Mouse (Mus musculus) hematopoietic stem cell, adult 5-6 weeks (primary cell): ENCODE results near the gene Grasp. TPM values are rescaled to one million over a fixed set of nuclear protein-coding genes. Genes with fewer than 3 reads are reported as not detected.

Experiments
- ATAC-seq, 2 experiments: fragments of 125-278 bp in 1 of 2; replicated peaks in 1 of 2; 2 replicates each; pipeline ENCODE4 v1.8.0; 2016 to 2017; ENCODE audit warnings: inconsistent platforms in 2 of 2, mild to moderate bottlenecking in 2 of 2, moderate number of reproducible peaks in 2 of 2, low read depth in 1 of 2, moderate TSS enrichment in 1 of 2; ENCODE audit not compliant: low FRiP score in 2 of 2, poor library complexity in 2 of 2, severe bottlenecking in 2 of 2, insufficient read depth in 1 of 2, low TSS enrichment in 1 of 2
- total RNA-seq: library from RNA; stranded (forward); fragments of 172-1452, 232-1000 nt; gene quantifications from 2 replicates; pipeline ENCODE4 v1.2.3, GENCODE M21; 2017

Grasp gene
- total RNA-seq, 1 experiment from 2014 or later, result 6.6 TPM

DNA sequence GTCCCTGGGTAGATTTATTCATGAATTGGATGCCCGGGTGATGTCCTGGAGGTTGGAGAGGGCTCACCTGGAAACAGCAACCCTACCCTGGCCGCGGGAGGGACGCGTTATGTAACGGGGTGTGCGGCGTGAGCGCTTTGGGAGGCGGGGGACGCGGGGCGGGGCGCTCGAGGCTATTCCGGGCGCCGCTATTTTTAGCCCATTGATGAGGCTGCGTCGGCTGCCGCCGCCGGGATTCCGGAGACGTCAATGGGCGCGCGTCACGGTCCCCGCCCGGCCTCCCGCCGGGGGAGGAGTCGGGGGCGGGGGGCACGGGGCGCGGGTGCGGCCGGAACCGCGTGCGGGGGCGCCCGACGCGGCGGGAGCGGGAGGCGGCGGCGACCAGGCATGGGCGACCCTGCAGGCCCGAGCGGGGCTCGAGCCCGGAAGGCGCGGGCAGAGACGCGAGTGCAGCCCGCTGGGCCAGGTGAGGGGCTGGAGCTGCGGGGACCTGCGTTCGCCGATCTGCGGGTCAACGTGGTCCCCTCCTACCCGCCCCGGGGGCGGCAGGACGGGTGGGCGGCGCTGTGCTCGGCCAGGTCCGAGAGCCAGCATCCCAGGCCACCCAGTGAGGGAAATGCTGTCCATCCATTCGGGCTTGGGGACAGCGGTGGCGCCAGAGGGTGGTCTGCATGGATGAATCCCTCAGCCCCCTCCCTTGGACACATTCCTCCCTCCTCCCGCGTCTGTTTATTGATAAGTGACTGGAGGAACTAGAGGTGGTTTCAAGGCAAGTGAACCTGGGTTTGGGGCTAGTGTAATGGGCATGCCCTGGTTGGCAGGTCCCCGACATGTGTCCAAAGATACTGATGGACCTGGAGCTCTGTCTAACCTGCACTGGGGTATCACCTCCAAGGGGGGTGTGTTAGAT lies 30.2 kb downstream of the Grasp start, which contains the start of gene Nr4a1:
TSS of gene Nr4a1 (plus strand) at position 384 of the 910 bp plus-strand sequence.
- ATAC-seq, result peak; percentile 24 to 43; a peak in 2 of 4 replicates

DNA sequence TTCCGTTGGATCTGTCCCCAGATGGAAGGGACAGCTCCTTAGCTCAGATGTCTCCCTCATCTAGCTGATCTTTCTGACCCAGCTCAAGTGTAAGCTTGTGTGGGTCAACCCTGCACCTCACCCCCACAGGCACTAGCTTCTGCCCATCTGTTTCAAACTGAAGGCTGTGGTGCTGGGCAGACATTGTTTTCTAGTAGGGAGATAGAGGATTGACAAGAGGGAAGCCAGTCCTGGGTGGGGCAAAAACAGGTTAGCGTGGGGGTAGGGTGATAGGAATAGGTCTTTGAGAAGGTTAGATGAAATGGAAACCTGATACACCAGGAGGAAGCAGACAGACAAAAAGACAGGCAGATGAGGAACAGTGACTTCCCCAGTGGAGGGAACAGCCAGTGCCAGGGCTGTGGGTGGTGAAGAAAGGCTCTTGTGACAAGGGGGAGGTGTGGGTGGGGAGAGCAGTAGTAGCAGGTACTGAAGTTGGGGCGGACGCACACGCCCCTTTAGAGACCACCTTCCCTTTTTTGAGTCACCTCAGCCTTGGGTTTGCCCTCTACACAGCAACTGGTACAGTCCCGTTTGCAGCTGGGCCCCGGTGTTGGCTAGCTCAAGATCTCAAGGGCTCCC lies 32.0 kb downstream of the Grasp start:
- peak; percentile 8 to 33; a peak in 1 of 4 replicates for ATAC-seq

DNA sequence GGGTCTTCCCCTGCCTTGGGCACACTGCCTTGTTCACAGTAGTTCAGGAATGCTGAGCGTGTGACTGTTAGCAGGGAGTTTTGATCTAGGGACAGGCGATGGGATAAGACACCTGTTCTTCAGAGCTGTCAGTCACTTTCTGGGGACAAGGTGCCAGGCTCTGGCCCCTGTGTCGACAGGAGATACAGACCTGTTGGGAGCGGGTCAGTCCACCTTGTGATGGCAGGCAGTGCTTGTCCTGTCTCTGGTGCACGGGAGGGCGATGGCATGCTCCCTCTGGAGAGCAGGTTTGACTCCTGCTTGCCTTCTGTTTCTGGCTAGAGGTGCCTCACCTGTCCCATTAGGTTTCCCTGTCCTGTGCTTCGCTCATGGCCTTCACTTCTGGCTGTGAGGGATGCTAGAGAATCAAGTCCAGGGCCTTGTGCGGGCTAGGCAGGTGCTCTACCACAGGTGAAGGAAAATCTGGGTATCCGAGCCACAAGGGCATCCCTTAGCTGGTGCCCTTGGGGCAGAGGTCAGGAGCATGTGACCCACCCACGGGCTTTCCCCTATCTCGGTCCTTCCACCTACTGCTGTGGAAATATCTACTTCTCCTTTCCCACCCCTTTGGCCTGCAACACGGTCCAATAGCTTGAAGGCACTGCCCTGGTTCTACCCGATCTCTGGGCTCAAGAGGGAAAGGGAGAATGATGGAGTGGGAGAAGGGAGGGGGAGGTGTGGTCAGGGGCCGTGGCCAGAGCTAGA lies 32.6 kb downstream of the Grasp start:
- ATAC-seq, result peak in 1 of 2 experiments; percentile 12; a peak in 1 of 4 replicates

- ATAC-seq, result peak; percentile 14 to 26; a peak in 3 of 4 replicates
Observed at GRCm38 (mm10) chr15:101258420-101258819, 34.4 kb downstream of the Grasp start.

DNA sequence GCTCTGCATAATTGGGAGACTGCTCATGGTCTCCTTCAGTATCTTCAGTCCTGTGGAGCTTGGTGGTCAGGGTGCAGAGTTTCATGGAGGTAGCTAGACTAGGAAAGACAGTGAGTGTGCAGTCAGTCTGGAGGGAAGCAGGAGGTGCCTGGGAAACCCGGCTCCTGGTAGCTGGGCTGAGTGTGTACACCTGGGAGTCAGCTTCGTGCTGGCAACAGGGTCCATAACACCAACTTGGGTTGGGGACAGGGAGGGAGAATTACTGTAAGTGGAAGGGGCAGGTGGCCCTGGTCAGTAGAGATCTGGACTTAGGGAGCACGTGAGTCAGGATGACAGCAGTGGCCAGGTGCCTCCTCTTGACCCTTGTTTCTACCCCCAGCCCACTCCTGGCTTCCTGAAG lies 35.9 kb downstream of the Grasp start:
- no peak for ATAC-seq

- no peak for ATAC-seq
Observed at GRCm38 (mm10) chr15:101260387-101260786, 36.4 kb downstream of the Grasp start.

- no peak for ATAC-seq
Observed at GRCm38 (mm10) chr15:101260874-101261622, 37.1 kb downstream of the Grasp start.

DNA sequence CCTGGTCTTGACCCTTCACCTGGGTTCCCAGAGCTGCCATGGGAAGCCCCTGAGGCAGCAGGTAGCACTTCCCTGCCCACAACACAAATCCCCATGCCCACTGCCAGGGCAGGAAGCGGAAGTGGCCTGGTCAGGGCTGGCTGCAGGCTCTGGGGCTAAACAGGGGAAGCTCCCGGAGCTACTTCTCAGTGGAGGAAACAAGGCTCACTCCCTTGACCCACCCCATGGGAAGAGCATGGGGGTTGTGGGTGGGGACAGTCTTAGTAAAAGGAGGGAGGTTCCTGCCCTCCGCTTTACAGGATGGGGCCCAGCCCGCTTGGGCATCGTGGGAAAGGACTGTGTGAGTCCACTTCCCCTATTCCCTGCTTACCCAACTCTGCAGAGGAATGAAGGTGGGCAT lies 38.5 kb downstream of the Grasp start:
- peak; percentile 19 to 29 for ATAC-seq

- ATAC-seq, result peak; percentile 61 to 70
Observed at GRCm38 (mm10) chr15:101266132-101266963, 42.4 kb downstream of the Grasp start.

DNA sequence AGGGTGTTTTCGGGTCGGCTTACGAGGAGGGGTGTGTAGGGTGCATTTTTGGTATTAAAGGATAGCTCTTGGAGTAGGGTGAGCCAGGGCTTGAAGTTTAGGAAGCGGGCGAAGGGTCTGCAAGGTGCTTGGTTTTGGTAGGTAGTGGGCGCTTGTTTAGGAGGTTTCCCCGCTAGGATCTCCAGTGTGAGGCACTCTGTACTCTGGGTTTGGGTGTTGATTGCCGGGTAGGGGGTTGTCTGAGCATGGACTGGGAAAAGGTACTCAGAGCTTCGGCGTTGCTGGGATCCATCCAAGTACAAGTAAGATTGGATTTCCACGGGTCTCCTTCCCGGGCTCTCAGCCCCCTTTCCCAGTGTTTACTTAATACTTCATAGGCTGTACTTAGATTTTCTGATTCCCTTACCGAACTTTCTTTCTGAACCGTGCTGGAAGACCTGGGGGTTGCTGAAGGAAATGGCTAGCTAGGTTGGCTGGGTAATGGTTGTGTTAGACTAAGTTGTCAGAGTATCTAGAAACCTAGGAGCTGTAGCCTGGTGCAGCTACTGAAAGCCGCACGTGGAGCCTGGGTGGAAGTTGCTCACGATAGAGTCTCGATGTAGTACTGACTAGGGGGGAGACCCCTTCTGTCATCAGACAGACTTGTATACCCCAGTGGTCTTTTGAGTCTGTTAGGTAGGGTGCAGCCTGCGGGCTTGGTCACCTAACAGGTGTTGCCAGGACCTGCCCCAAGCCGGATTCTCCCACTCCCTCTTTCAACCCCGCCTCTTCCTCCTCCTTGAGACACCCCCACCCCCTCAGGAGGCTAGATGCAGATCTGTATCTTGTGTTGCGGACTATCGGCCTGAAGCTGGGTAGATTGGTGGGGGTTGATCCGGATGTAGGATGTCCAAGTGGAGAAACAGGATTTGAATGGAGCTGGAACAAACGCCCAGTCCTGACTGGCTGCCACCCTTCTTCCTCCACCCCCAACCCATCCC lies 43.4 kb downstream of the Grasp start:
- ATAC-seq, result no peak

DNA sequence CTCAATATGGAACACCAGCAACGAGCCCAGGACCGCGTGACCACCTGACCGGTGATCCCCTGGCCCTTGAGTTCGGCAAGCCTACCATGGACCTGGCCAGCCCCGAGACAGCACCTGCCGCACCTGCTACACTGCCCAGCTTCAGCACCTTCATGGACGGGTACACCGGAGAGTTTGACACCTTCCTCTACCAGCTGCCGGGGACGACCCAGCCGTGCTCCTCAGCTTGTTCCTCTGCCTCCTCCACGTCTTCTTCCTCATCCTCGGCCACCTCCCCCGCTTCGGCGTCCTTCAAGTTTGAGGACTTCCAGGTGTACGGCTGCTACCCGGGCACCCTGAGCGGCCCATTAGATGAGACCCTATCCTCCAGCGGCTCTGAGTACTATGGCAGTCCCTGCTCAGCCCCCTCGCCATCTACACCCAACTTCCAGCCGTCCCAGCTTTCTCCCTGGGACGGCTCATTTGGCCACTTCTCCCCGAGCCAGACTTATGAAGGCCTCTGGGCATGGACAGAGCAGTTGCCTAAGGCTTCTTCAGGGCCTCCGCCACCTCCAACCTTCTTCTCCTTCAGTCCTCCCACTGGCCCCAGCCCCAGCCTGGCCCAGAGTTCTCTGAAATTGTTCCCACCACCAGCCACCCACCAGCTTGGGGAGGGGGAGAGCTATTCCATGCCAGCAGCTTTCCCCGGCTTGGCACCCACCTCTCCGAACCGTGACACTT lies 46.3 kb downstream of the Grasp start:
- no peak for ATAC-seq

GRCm38 (mm10) chr15:101271107-101271506 lies 47.1 kb downstream of the Grasp start:
- ATAC-seq, result no peak

GRCm38 (mm10) chr15:101271513-101271912 lies 47.5 kb downstream of the Grasp start:
- ATAC-seq, result no peak

GRCm38 (mm10) chr15:101274380-101274779 lies 50.4 kb downstream of the Grasp start:
- ATAC-seq, result no peak
